Mouse (Mus musculus): ENCODE data around the gene Rgs4. TPM values are rescaled to one million over a fixed set of nuclear protein-coding genes. Genes with fewer than 3 reads are reported as not detected.

Gene Rgs4
- polyA plus RNA-seq, 1 experiment from 2014 or later, result 16.3 TPM

DNA sequence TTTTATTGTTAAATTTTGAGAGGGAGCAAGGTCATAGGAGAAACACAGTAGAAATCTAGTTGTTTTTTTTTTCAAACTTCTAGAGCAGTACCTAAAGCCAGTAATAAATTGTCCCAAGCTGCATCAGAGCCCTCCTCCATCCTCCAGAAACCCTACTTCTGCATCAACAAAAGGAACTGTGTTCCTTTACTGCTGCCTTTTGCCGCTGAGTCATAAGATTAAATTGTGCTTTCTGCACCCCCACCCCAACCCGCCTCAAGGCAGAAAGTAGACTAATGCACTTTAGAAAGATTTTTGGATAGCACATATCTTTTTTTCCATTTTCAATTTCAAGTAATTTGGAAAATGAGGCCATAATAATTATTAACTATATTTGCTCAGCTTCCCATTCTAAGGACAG is 15.1 kb upstream of the Rgs4 start:
- 88% methylated on average over 2 of the region's 2 CpGs for WGBS
- H3K4me2 ChIP-seq (replicated peaks; ENCODE audit: low read depth, low read length), result no peak overlapping the region
- ATAC-seq, result no peak

DNA sequence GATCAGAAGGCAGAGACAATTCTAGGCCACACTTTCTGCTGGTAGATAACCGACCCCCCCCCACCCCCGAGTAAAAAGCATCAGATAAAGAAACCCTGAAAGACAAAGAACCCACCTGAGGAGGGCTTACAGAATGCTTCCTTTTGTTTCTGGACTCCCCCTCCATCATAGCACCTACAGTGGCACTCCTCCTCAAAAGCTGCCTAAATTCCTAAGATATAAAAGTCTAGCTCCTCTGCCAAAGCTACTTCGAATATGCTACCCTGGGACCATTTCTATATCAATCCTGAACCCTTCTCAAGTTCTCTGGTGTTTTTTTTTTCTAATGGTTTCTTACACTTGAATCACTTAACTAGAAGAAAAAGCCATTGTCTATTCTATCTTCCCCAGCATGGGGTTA is 9.1 kb upstream of the Rgs4 start:
- TF ChIP-seq CTCF (IDR thresholded peaks at IDR 0.05) (no peak), EP300 (IDR thresholded peaks at IDR 0.05) (no peak)
- 32% methylated on average over 2 of the region's 3 CpGs for WGBS
- Histone ChIP-seq H3K36me3 (ENCODE audit: insufficient read depth, low read length) (no peaks in the 10 kb centered on the region), H3K4me1 (ENCODE audit: insufficient read depth, low read depth, low read length) (no peaks in the 10 kb centered on the region), H3K4me2 (replicated peaks; ENCODE audit: low read depth, low read length) (no peak overlapping the region), H3K27ac (ENCODE audit: low read length) (no peak overlapping the region), H3K27me3 (replicated peaks; ENCODE audit: insufficient read depth, low read length) (no peaks in the 10 kb centered on the region), H3K4me3 (ENCODE audit: low read depth, low read length) (no peak overlapping the region), H3K9ac (replicated peaks; ENCODE audit: low read depth) (no peak overlapping the region), H3K9me3 (ENCODE audit: low read length) (no peaks in the 10 kb centered on the region)
- no peak for ATAC-seq
- DNase-seq (ENCODE audit: low spot score), result no peak

More for the DNA sequence above, 15.1 kb upstream of the Rgs4 start:
- no peak for DNase-seq (ENCODE audit: low spot score)
- Histone ChIP-seq H3K4me1 (ENCODE audit: insufficient read depth, low read depth, low read length) (no peaks in the 10 kb centered on the region), H3K36me3 (ENCODE audit: insufficient read depth, low read length) (no peaks in the 10 kb centered on the region), H3K27ac (ENCODE audit: low read length) (no peak overlapping the region), H3K9me3 (ENCODE audit: low read length) (no peaks in the 10 kb centered on the region), H3K4me3 (ENCODE audit: low read depth, low read length) (no peak overlapping the region), H3K27me3 (replicated peaks; ENCODE audit: insufficient read depth, low read length) (no peaks in the 10 kb centered on the region), H3K9ac (replicated peaks; ENCODE audit: low read depth) (no peak overlapping the region)
- TF ChIP-seq EP300 (IDR thresholded peaks at IDR 0.05), result no peak
- TF ChIP-seq CTCF (IDR thresholded peaks at IDR 0.05), result no peak

DNA sequence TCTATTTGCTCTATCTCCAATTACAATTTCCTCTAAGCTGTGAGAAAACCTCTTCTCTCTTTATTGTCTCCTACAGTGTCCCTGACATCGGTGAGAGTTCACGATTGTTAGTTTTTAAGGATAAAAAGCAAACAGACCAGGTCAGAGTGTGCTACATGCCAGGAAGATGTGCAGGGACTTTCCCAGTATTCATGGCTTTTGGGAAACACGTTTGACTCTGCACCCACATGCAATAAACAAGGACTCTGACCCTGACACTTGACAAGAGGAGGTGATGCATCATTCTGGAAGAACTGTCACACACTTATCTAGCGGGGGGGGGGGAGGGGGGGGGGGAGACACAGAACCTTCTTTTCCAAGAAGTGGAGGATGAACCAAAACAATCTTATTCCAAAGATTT is 5.0 kb upstream of the Rgs4 start:
- Histone ChIP-seq H3K27me3 (replicated peaks; ENCODE audit: insufficient read depth, low read length) (no peaks in the 10 kb centered on the region), H3K4me3 (ENCODE audit: low read depth, low read length) (no peak overlapping the region), H3K4me1 (ENCODE audit: insufficient read depth, low read depth, low read length) (peaks cover 1% of the 10 kb centered on the region; the same call in 1 of the 2 replicates), H3K4me2 (replicated peaks; ENCODE audit: low read depth, low read length) (no peak overlapping the region), H3K27ac (ENCODE audit: low read length) (no peak overlapping the region), H3K9me3 (ENCODE audit: low read length) (no peaks in the 10 kb centered on the region), H3K9ac (replicated peaks; ENCODE audit: low read depth) (no peak overlapping the region), H3K36me3 (ENCODE audit: insufficient read depth, low read length) (no peaks in the 10 kb centered on the region)
- TF ChIP-seq EP300 (IDR thresholded peaks at IDR 0.05), result no peak
- WGBS, result 8% methylated on average over 4 of the region's 4 CpGs
- no peak for DNase-seq (ENCODE audit: low spot score)
- ATAC-seq, result no peak

DNA sequence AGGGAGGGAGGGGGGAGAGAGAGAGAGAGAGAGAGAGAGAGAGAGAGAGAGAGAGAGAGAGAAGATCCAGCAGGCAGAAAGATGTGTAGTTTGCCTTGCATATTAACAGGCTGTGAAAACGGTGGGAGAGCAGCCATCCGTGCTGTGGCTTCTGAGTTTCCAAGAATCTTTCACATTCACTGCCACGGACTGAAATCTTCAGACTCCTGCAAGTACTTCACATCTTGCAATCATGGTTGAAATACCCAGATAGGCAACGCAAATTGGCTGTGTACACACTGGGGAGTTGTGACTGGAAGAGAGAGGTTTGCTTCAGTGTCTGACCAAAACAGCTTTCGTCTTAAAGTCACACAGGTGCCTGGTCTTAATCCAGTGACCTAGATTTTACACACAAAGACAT is 997 bp upstream of the Rgs4 start:
- Histone ChIP-seq H3K27me3 (replicated peaks; ENCODE audit: insufficient read depth, low read length) (no peaks in the 10 kb centered on the region), H3K27ac (ENCODE audit: low read length) (no peak overlapping the region), H3K4me3 (ENCODE audit: low read depth, low read length) (no peak overlapping the region), H3K4me1 (ENCODE audit: insufficient read depth, low read depth, low read length) (peaks cover 4% of the 10 kb centered on the region; the same call in 1 of the 2 replicates), H3K9ac (replicated peaks; ENCODE audit: low read depth) (no peak overlapping the region), H3K4me2 (replicated peaks; ENCODE audit: low read depth, low read length) (no peak overlapping the region), H3K36me3 (ENCODE audit: insufficient read depth, low read length) (no peaks in the 10 kb centered on the region), H3K9me3 (ENCODE audit: low read length) (no peaks in the 10 kb centered on the region)
- no peak for TF ChIP-seq CTCF (IDR thresholded peaks at IDR 0.05)
- TF ChIP-seq EP300 (IDR thresholded peaks at IDR 0.05), result no peak
- no peak for DNase-seq (ENCODE audit: low spot score)
- no peak for ATAC-seq
- 38% methylated on average over 5 of the region's 5 CpGs for WGBS

DNA sequence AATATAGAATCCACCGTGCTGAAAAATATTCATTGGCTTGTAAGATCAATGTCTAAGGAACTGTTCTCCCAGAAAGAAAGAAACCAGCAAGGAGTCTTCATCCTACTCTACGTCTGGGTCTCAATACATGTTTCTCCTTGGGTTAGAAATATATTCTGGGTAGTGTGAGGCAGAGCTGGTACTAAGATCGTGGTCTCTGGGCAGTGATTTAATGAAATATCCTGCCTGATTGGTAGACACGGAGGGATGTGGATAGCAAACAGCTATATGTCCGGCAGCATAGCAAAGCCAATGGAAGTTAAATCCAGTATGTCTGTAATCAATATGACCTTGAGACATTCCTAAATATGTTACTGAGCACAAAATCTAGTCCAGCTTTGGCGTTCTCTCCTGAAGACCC is 460 bp upstream of the Rgs4 start:
- Histone ChIP-seq H3K27me3 (replicated peaks; ENCODE audit: insufficient read depth, low read length) (no peaks in the 10 kb centered on the region), H3K4me2 (replicated peaks; ENCODE audit: low read depth, low read length) (peak overlapping the region; percentile 59), H3K36me3 (ENCODE audit: insufficient read depth, low read length) (no peaks in the 10 kb centered on the region), H3K4me1 (ENCODE audit: insufficient read depth, low read depth, low read length) (peaks cover 4% of the 10 kb centered on the region; the same call in 1 of the 2 replicates), H3K27ac (ENCODE audit: low read length) (no peak overlapping the region), H3K4me3 (ENCODE audit: low read depth, low read length) (0 out of 2 replicates have a peak overlapping the region, but pooled peaks have one; percentile 34), H3K9me3 (ENCODE audit: low read length) (no peaks in the 10 kb centered on the region), H3K9ac (replicated peaks; ENCODE audit: low read depth) (no peak overlapping the region)
- WGBS, result 42% methylated on average over 6 of the region's 6 CpGs
- no peak for ATAC-seq
- no peak for DNase-seq (ENCODE audit: low spot score)
- no peak for TF ChIP-seq CTCF (IDR thresholded peaks at IDR 0.05)
- no peak for TF ChIP-seq EP300 (IDR thresholded peaks at IDR 0.05)

DNA sequence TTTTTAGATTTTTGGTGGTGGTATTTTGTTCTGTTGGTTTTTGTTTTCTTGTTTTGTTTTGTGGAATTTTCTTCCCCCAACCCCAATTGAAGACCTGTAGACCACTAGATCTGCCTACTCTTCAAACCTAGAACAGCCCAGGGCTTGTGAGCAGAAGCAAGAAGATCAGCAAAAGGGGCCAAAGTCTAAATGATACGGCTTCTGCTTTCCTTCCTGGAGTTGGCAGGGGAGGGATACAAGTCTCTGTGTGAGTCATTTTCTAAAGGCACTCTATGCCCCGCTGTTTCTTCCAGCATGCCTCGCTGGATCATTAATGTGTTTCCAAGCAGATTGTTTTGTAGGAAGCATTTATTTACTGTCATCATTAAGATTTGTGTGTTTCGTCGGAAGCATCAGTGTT is 6.3 kb downstream of the Rgs4 start:
- H3K27ac ChIP-seq (ENCODE audit: low read length), result no peak overlapping the region
- TF ChIP-seq CTCF (IDR thresholded peaks at IDR 0.05) (no peak), EP300 (IDR thresholded peaks at IDR 0.05) (no peak)
- H3K4me2 ChIP-seq (replicated peaks; ENCODE audit: low read depth, low read length), result no peak overlapping the region
- no peak overlapping the region for H3K4me3 ChIP-seq (ENCODE audit: low read depth, low read length)
- H3K27me3 ChIP-seq (replicated peaks; ENCODE audit: insufficient read depth, low read length), result no peaks in the 10 kb centered on the region
- ATAC-seq (no peak), DNase-seq (ENCODE audit: low spot score) (no peak)
- H3K9ac ChIP-seq (replicated peaks; ENCODE audit: low read depth), result no peak overlapping the region
- H3K4me1 ChIP-seq (ENCODE audit: insufficient read depth, low read depth, low read length), result no peaks in the 10 kb centered on the region
- H3K9me3 ChIP-seq (ENCODE audit: low read length), result no peaks in the 10 kb centered on the region
- WGBS, result 79% methylated on average over 5 of the region's 5 CpGs
- no peaks in the 10 kb centered on the region for H3K36me3 ChIP-seq (ENCODE audit: insufficient read depth, low read length)

DNA sequence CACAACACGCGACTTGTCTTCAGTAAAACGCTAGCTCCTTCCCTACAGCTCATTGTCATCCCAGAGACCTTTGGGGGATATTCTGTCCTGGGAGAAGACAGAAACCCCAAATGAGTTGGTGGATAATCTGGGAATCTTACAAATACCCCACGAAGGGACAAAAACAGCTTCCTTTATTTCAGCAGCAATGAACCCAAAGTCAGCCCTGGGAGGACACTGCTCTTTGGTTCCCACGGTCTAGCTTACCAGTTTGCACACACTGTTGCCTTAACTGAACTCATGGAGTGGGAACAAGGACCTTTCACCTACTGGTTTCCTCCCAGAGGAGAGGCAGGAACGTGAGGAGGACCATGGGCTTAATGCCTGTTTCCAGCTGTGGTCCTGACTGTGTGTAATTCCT is 10.2 kb downstream of the Rgs4 start:
- Histone ChIP-seq H3K36me3 (ENCODE audit: insufficient read depth, low read length) (no peaks in the 10 kb centered on the region), H3K9ac (replicated peaks; ENCODE audit: low read depth) (no peak overlapping the region), H3K4me2 (replicated peaks; ENCODE audit: low read depth, low read length) (no peak overlapping the region), H3K9me3 (ENCODE audit: low read length) (no peaks in the 10 kb centered on the region), H3K27ac (ENCODE audit: low read length) (no peak overlapping the region), H3K4me1 (ENCODE audit: insufficient read depth, low read depth, low read length) (no peaks in the 10 kb centered on the region), H3K27me3 (replicated peaks; ENCODE audit: insufficient read depth, low read length) (no peaks in the 10 kb centered on the region), H3K4me3 (ENCODE audit: low read depth, low read length) (no peak overlapping the region)
- 81% methylated on average over 6 of the region's 6 CpGs for WGBS
- DNase-seq (ENCODE audit: low spot score) (no peak), ATAC-seq (peak; percentile 38; the same call in 1 of the 2 replicates)
- TF ChIP-seq CTCF (IDR thresholded peaks at IDR 0.05) (no peak), EP300 (IDR thresholded peaks at IDR 0.05) (no peak)
